Mouse (Mus musculus) heart, embryonic 14.5 days (tissue): ENCODE measurements around the gene Myom1. TPM values are rescaled to one million over a fixed set of nuclear protein-coding genes. Genes with fewer than 3 reads are reported as not detected.
A peak's percentile ranks its signal among the peaks of the same experiment; 100 is the strongest.

Experiments used
- ATAC-seq: fragments of 200-750 bp; cut with Nextera tagmentation; 2 replicates; pipeline ENCODE4 v1.8.0; 2017; ENCODE audit warnings: low read depth, moderate TSS enrichment; ENCODE audit not compliant: insufficient number of reproducible peaks, insufficient read depth, low FRiP score
- H3K27ac ChIP-seq, 2 experiments: fragments of 200-500 bp in 1 of 2; fragments of 300-500 bp in 1 of 2; sonication (generic) in 1 of 2; replicated peaks in 1 of 2; 2 replicates each; pipeline ENCODE4 v1.5.1; 2012 to 2014; ENCODE audit warnings: low read depth in 2 of 2, low read length in 2 of 2, control low read depth in 1 of 2, mild to moderate bottlenecking in 1 of 2, mixed read lengths in 1 of 2; ENCODE audit not compliant: control insufficient read depth in 1 of 2, insufficient read depth in 1 of 2
- H3K27me3 ChIP-seq: fragments of 300-500 bp; sonication (generic); 2 replicates; pipeline ENCODE4 v1.6.1; 2014; ENCODE audit warnings: mild to moderate bottlenecking, low read length, control low read depth; ENCODE audit not compliant: control insufficient read depth, insufficient read depth
- H3K36me3 ChIP-seq: fragments of 300-500 bp; sonication (generic); 2 replicates; pipeline ENCODE4 v1.6.1; 2014; ENCODE audit warnings: mild to moderate bottlenecking, control low read depth, low read length, mixed read lengths; ENCODE audit not compliant: control insufficient read depth, insufficient read depth
- H3K4me1 ChIP-seq, 2 experiments: fragments of 200-500 bp in 1 of 2; fragments of 300-500 bp in 1 of 2; sonication (generic) in 1 of 2; 2 replicates each; pipeline ENCODE4 v1.6.1; 2012 to 2014; ENCODE audit warnings: low read length in 2 of 2, control low read depth in 1 of 2, mixed read lengths in 1 of 2; ENCODE audit not compliant: control insufficient read depth in 2 of 2, insufficient read depth in 2 of 2
- H3K4me2 ChIP-seq: fragments of 300-500 bp; sonication (generic); 2 replicates; pipeline ENCODE4 v1.6.1; 2014; ENCODE audit warnings: mild to moderate bottlenecking, low read length
- H3K4me3 ChIP-seq, 2 experiments: fragments of 200-500 bp in 1 of 2; fragments of 300-500 bp in 1 of 2; sonication (generic) in 1 of 2; 2 replicates each; pipeline ENCODE4 v1.5.1; 2012 to 2014; ENCODE audit warnings: low read length in 2 of 2, mild to moderate bottlenecking in 2 of 2, control low read depth in 1 of 2, low read depth in 1 of 2, moderate library complexity in 1 of 2; ENCODE audit not compliant: control insufficient read depth in 1 of 2, insufficient read depth in 1 of 2
- H3K9ac ChIP-seq: fragments of 300-500 bp; sonication (generic); 2 replicates; pipeline ENCODE4 v1.6.1; 2014; ENCODE audit warnings: mild to moderate bottlenecking, low read length
- H3K9me3 ChIP-seq: fragments of 300-500 bp; sonication (generic); 2 replicates; pipeline ENCODE4 v1.6.1; 2016; ENCODE audit warnings: low read length, control low read depth; ENCODE audit not compliant: control insufficient read depth
- WGBS: fragments of 180-500 bp; shearing (Covaris S2); extraction: QIAGEN DNeasy Blood & Tissue Kit; methylation state at CpG from one replicate; pipeline ENCODE4 v1.1.7; 2014; 5-methylcytosine and 5-hydroxymethylcytosine counted together
- polyA plus RNA-seq: library from polyadenylated mRNA; unstranded; fragments of >200 nt; fragmentation: Nextera tagmentation; extraction: Ambion mirVana; gene quantifications from 2 replicates; pipeline ENCODE4 v1.2.1, GENCODE M21; 2014

Gene Myom1
- polyA plus RNA-seq, 1 experiment from 2014 or later: 273 TPM

GRCm38 (mm10) chr17:71118607-71119006 is 116.2 kb downstream of the Myom1 start:
- ATAC-seq: no peak
- H3K4me1 ChIP-seq: peaks cover 24 to 44% of the 10 kb centered on the region in 2 experiments
- H3K9me3 ChIP-seq: no peaks in the 10 kb centered on the region
- H3K27me3 ChIP-seq: no peaks in the 10 kb centered on the region
- H3K9ac ChIP-seq: no peak overlapping the region
- H3K36me3 ChIP-seq: peaks cover 85% of the 10 kb centered on the region
- no peak overlapping the region for H3K4me2 ChIP-seq
- H3K4me3 ChIP-seq: no peak overlapping the region
- H3K27ac ChIP-seq: peak overlapping the region; percentile 59 to 78
- 31% methylated on average over 4 of the region's 4 CpGs for WGBS

GRCm38 (mm10) chr17:71120626-71121025 is 118.2 kb downstream of the Myom1 start:
- H3K9me3 ChIP-seq: no peaks in the 10 kb centered on the region
- H3K27me3 ChIP-seq: no peaks in the 10 kb centered on the region
- WGBS: 7% methylated on average over 4 of the region's 6 CpGs
- peak overlapping the region; percentile 34; the same call in 1 of the 2 replicates for H3K9ac ChIP-seq
- H3K4me1 ChIP-seq: peaks cover 26 to 44% of the 10 kb centered on the region in 2 experiments
- H3K27ac ChIP-seq: peak overlapping the region in 1 of 2 experiments; percentile 78; a peak in 3 of 4 replicates
- H3K4me3 ChIP-seq: no peak overlapping the region
- H3K4me2 ChIP-seq: no peak overlapping the region
- ATAC-seq: peak; percentile 72
- H3K36me3 ChIP-seq: peaks cover 85% of the 10 kb centered on the region

- no peaks in the 10 kb centered on the region for H3K27me3 ChIP-seq
- ATAC-seq: no peak
Observed at GRCm38 (mm10) chr17:71124061-71124670, 121.7 kb downstream of the Myom1 start.

GRCm38 (mm10) chr17:71124674-71125073 is 122.2 kb downstream of the Myom1 start:
- WGBS: 88% methylated on average over 1 of the region's 1 CpGs
- no peak overlapping the region for H3K27ac ChIP-seq
- H3K4me3 ChIP-seq: no peak overlapping the region
- no peak for ATAC-seq
- peaks cover 13 to 22% of the 10 kb centered on the region in 2 experiments for H3K4me1 ChIP-seq
- no peak overlapping the region for H3K9ac ChIP-seq
- H3K27me3 ChIP-seq: no peaks in the 10 kb centered on the region
- peaks cover 74% of the 10 kb centered on the region for H3K36me3 ChIP-seq
- H3K4me2 ChIP-seq: no peak overlapping the region
- H3K9me3 ChIP-seq: no peaks in the 10 kb centered on the region

More at GRCm38 (mm10) chr17:71124061-71124670, 121.7 kb downstream of the Myom1 start:
- peaks cover 17 to 23% of the 10 kb centered on the region in 2 experiments for H3K4me1 ChIP-seq
- no peaks in the 10 kb centered on the region for H3K9me3 ChIP-seq
- peaks cover 79% of the 10 kb centered on the region for H3K36me3 ChIP-seq
- 71% methylated on average over 8 of the region's 8 CpGs for WGBS
- H3K4me3 ChIP-seq: no peak overlapping the region
- H3K4me2 ChIP-seq: no peak overlapping the region
- H3K9ac ChIP-seq: no peak overlapping the region
- H3K27ac ChIP-seq: no peak overlapping the region

- peaks cover 11 to 20% of the 10 kb centered on the region in 2 experiments for H3K4me1 ChIP-seq
- H3K27ac ChIP-seq: no peak overlapping the region
- no peak overlapping the region; the same call in 1 of the 2 replicates for H3K9ac ChIP-seq
- no peaks in the 10 kb centered on the region for H3K9me3 ChIP-seq
- H3K4me3 ChIP-seq: no peak overlapping the region
- no peak overlapping the region for H3K4me2 ChIP-seq
- WGBS: 67% methylated on average over 12 of the region's 12 CpGs
- no peak for ATAC-seq
- no peaks in the 10 kb centered on the region for H3K27me3 ChIP-seq
- peaks cover 73% of the 10 kb centered on the region for H3K36me3 ChIP-seq
Observed at GRCm38 (mm10) chr17:71125519-71125918, 123.1 kb downstream of the Myom1 start.

- H3K9me3 ChIP-seq: no peaks in the 10 kb centered on the region
- no peak overlapping the region for H3K27ac ChIP-seq
- peaks cover 71% of the 10 kb centered on the region for H3K36me3 ChIP-seq
- no peak overlapping the region for H3K4me3 ChIP-seq
- 77% methylated on average over 12 of the region's 12 CpGs for WGBS
- no peak for ATAC-seq
- no peak overlapping the region for H3K4me2 ChIP-seq
- no peak overlapping the region for H3K9ac ChIP-seq
- H3K27me3 ChIP-seq: no peaks in the 10 kb centered on the region
- peaks cover 8 to 17% of the 10 kb centered on the region in 2 experiments for H3K4me1 ChIP-seq
Observed at GRCm38 (mm10) chr17:71126001-71126400, 123.6 kb downstream of the Myom1 start.

- no peak overlapping the region for H3K4me3 ChIP-seq
- peaks cover 6 to 8% of the 10 kb centered on the region in 2 experiments; a peak in 2 of 4 replicates for H3K4me1 ChIP-seq
- no peaks in the 10 kb centered on the region for H3K27me3 ChIP-seq
- H3K4me2 ChIP-seq: no peak overlapping the region
- 56% methylated on average over 7 of the region's 7 CpGs for WGBS
- no peaks in the 10 kb centered on the region for H3K9me3 ChIP-seq
- H3K27ac ChIP-seq: no peak overlapping the region
- no peak overlapping the region for H3K9ac ChIP-seq
- H3K36me3 ChIP-seq: peaks cover 55% of the 10 kb centered on the region
- ATAC-seq: no peak
Observed at GRCm38 (mm10) chr17:71127464-71128110, 125.2 kb downstream of the Myom1 start.
